Mouse (Mus musculus) cerebellum, adult (tissue): Measurements from ENCODE around the gene Pmpcb.

Experiments used
- ATAC-seq: cut with Nextera tagmentation; 2 replicates; pipeline ENCODE4 v1.9.2; 2017; ENCODE audit warnings: mild to moderate bottlenecking, moderate library complexity, mixed read lengths; ENCODE audit not compliant: insufficient number of reproducible peaks, low FRiP score, low TSS enrichment

Gene Pmpcb

GRCm38 (mm10) chr5:21787186-21788105 is 50.5 kb downstream of the Pmpcb start:
- ATAC-seq = no peak

GRCm38 (mm10) chr5:21789061-21789460 is 52.1 kb downstream of the Pmpcb start:
- ATAC-seq = no peak

GRCm38 (mm10) chr5:21792166-21792565 is 55.2 kb downstream of the Pmpcb start:
- no peak for ATAC-seq

- ATAC-seq = no peak
Observed at GRCm38 (mm10) chr5:21802907-21803306, 66.0 kb downstream of the Pmpcb start.

- ATAC-seq = no peak
Observed at GRCm38 (mm10) chr5:21803691-21804188, 66.8 kb downstream of the Pmpcb start.

- no peak for ATAC-seq
Observed at GRCm38 (mm10) chr5:21804837-21805236, 67.9 kb downstream of the Pmpcb start.
